Mouse (Mus musculus): ENCODE measurements around the gene Gm28308. TPM values are rescaled to one million over a fixed set of nuclear protein-coding genes. Genes with fewer than 3 reads are reported as not detected.
A peak's percentile ranks its signal among the peaks of the same experiment; 100 is the strongest.

The Gm28308 gene
- polyA plus RNA-seq, 1 experiment from 2014 or later = not detected

DNA sequence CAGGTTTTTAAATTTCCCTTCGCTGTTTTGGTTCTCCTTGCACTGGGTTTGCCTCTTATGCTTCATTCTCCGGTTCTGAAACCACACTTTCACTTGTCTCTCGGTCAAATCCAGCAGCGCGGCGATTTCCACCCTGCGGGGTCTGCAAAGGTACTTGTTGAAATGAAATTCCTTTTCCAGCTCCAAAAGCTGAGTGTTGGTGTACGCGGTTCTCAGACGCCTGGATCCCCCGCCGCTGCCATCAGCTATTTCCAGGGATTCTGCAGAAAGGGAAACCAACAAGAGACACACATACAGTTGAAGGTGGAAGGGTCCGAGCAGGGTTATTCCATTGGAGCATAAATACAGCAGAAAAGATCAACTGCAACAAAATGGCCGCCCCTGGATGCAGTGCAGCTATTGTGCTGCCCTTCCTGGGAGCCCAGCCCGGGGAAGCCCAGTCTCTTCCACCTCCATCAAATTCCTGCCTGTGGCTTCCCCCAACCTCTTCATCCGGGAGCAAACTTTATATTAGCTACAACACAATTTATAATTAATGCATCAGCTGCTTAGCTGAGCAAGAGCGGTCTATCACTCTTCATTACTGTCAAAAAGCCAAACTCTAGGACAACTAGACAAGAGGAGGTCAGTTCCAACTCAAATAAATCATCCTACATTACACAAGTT lies 49.6 kb downstream of the Gm28308 start:
- ATAC-seq (ENCODE audit: low FRiP score) = no peak
- under 1% methylated on average over 17 of the region's 17 CpGs for WGBS

DNA sequence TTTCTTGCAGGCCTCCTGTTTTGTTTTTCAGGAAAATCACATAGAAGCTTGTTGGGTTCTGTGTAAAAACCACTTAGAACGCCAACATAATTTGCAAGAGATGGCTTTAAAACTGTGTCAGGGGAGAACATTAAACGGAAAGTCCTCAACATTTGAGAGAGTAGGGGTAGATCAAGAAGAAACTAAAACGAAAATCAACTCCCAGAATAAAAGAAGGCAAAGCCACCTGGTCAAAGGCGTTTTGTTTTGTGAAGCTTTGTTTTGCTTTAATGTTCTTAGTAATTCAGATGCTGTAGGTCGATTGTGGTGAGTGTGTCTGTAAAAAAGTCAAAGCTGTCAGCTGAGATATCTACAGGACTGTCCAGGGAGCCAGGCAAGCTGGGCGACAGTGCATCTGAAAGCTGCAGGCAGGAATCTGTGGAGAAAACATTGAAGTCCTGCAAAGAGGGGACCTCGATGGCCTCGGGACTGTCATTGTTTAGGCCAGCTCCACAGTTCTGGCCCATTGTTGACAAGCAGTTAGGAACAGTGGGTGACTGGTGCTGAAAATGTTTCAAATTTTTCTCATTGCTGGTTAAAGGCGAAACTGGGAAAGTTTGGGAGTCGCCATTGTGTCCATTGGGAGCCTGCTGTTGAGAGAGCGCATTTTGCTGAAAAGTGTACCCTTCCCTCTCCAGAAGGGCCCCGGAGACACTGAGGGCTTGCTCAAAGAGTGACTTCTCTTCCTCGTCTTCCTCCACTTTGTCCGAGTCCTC lies 50.4 kb downstream of the Gm28308 start:
- Histone ChIP-seq H3K27ac (peak overlapping the region; percentile 100), H3K4me1 (replicated peaks; ENCODE audit: control insufficient read depth, insufficient read depth, low read length) (peaks cover 12% of the 10 kb centered on the region)

More for the DNA sequence above, 49.6 kb downstream of the Gm28308 start:
- no peaks in the 10 kb centered on the region for H3K9me3 ChIP-seq (ENCODE audit: control insufficient read depth, low read length)
- peak overlapping the region; percentile 100 for H3K27ac ChIP-seq
- peaks cover 9% of the 10 kb centered on the region; the same call in 1 of the 2 replicates for H3K4me1 ChIP-seq (replicated peaks; ENCODE audit: control insufficient read depth, insufficient read depth, low read length)
- peak overlapping the region; percentile 81 for H3K4me2 ChIP-seq (replicated peaks)
- H3K36me3 ChIP-seq (replicated peaks; ENCODE audit: control insufficient read depth, insufficient read depth) = 0 out of 2 replicates have a peak, but pooled peaks cover 3% of the 10 kb centered on the region
- peak; percentile 66 for DNase-seq (ENCODE audit: low spot score)
- peaks cover 32% of the 10 kb centered on the region; the same call in 1 of the 2 replicates for H3K27me3 ChIP-seq (ENCODE audit: control insufficient read depth, insufficient read depth, low read length)
- H3K4me3 ChIP-seq (replicated peaks; ENCODE audit: low read length) = peak overlapping the region; percentile 71
- H3K9ac ChIP-seq = peak overlapping the region; percentile 99

DNA sequence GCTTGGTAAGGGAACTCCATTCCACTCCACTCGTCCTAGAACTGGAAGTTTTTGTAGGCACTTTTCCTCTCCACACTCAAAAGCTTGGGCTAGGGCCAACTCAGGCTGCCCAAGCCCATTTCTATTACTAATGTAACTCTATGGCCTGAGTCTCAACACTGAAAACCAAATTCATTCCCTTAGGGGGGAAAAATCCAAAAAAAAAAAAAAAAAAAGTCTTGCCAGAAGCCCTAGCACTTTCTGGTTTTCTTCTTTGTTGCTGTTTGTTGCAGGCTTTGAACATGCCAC lies 51.1 kb downstream of the Gm28308 start:
- H3K27ac ChIP-seq = peak overlapping the region; percentile 100

More for the DNA sequence above, 50.4 kb downstream of the Gm28308 start:
- Histone ChIP-seq H3K4me2 (replicated peaks) (peak overlapping the region; percentile 81), H3K4me3 (replicated peaks; ENCODE audit: low read length) (peak overlapping the region; percentile 71), H3K27me3 (ENCODE audit: control insufficient read depth, insufficient read depth, low read length) (peaks cover 39% of the 10 kb centered on the region; the same call in 1 of the 2 replicates), H3K9me3 (ENCODE audit: control insufficient read depth, low read length) (no peaks in the 10 kb centered on the region), H3K36me3 (replicated peaks; ENCODE audit: control insufficient read depth, insufficient read depth) (0 out of 2 replicates have a peak, but pooled peaks cover 3% of the 10 kb centered on the region), H3K9ac (peak overlapping the region; percentile 99)
- WGBS = under 1% methylated on average over 14 of the region's 14 CpGs
- DNase-seq (ENCODE audit: low spot score) (peak; percentile 64), ATAC-seq (ENCODE audit: low FRiP score) (no peak)

DNA sequence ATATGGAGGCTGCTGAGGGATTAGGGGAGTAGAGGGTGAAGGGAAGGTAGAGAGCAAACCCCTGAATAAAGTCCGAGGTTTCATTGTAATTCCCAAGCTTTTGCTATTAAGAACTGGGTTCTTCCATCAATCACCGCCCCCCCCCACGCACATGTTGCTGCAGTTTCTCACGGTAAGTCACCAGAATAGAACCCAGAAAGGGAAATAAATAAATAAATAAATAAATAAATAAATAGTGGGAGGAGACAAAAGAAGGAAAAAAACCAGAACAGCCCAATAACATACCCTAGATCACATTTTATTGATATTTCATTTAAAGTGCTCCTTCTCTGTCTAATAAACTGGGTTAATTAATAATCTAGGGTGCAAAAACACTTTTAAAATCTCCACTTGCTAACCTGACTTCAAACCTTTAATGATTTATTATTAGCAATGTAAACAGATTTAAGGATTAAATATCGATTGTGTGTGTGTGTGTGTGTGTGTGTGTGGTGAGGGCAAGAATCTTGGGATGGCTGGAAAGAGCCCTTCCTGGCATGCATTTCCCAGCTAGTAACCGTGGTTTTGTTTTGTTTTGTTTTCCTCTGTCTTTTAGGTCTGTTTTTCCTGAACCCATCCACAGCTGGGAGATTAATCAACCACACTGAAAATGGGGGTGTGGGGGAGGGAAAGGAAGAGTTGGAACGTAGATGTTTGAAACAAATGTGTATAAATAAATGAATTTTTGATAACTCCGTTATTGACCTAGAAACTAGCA lies 51.6 kb downstream of the Gm28308 start:
- Histone ChIP-seq H3K4me3 (replicated peaks; ENCODE audit: low read length) (peak overlapping the region; percentile 71), H3K27me3 (ENCODE audit: control insufficient read depth, insufficient read depth, low read length) (peaks cover 47% of the 10 kb centered on the region), H3K4me1 (replicated peaks; ENCODE audit: control insufficient read depth, insufficient read depth, low read length) (peaks cover 14% of the 10 kb centered on the region), H3K9ac (peak overlapping the region; percentile 99), H3K36me3 (replicated peaks; ENCODE audit: control insufficient read depth, insufficient read depth) (0 out of 2 replicates have a peak, but pooled peaks cover 3% of the 10 kb centered on the region), H3K9me3 (ENCODE audit: control insufficient read depth, low read length) (no peaks in the 10 kb centered on the region), H3K4me2 (replicated peaks) (peak overlapping the region; percentile 81), H3K27ac (peak overlapping the region; percentile 100)
- ATAC-seq (ENCODE audit: low FRiP score) (no peak), DNase-seq (ENCODE audit: low spot score) (peak; percentile 60)
- WGBS = 2% methylated on average over 8 of the region's 8 CpGs

More for the DNA sequence above, 51.1 kb downstream of the Gm28308 start:
- Histone ChIP-seq H3K4me1 (replicated peaks; ENCODE audit: control insufficient read depth, insufficient read depth, low read length) (peaks cover 14% of the 10 kb centered on the region), H3K9me3 (ENCODE audit: control insufficient read depth, low read length) (no peaks in the 10 kb centered on the region), H3K27me3 (ENCODE audit: control insufficient read depth, insufficient read depth, low read length) (peaks cover 46% of the 10 kb centered on the region; the same call in 1 of the 2 replicates), H3K36me3 (replicated peaks; ENCODE audit: control insufficient read depth, insufficient read depth) (0 out of 2 replicates have a peak, but pooled peaks cover 3% of the 10 kb centered on the region), H3K9ac (peak overlapping the region; percentile 99), H3K4me2 (replicated peaks) (peak overlapping the region; percentile 81), H3K4me3 (replicated peaks; ENCODE audit: low read length) (peak overlapping the region; percentile 71)
- 9% methylated on average over 1 of the region's 1 CpGs for WGBS
- no peak for ATAC-seq (ENCODE audit: low FRiP score)
- no peak for DNase-seq (ENCODE audit: low spot score)

DNA sequence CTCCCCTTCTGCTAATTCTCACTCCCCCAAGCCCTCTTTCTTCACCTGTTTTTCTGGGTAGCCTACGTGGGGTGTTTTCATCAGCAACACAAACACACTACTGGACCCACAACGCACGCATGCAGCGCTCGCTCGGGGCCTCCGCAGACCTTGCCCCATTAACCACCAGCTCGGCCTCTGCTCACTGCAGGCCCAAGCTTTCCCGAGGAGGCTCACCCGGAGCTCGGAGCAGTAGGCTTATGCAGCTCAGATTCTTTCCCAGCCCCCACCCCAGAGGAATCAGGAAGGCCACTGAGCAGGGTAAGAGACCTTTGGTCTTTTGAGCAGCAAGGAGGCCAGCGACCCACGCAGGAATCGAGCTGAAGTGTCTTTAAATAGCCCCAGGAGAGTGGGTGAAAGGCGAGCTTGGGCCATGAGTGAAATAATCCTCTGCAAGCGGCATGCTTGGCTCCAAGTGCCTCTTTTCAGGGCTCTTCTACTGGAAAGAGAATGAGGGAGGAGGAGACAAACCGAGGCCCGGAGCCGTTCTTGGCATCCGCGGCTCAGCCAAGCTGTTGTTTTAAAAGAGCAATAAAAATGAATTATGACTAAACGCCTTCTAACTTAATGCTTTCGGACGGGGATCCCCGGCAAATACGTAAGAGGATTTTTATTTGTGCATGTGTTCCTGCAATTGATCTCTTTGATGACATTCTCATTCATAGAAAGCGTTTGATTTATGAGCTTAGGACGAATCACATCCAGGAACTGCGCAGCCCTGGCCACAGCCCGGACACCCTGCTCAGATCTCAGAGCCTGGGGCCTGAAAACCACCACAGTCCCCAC lies 52.4 kb downstream of the Gm28308 start:
- 1% methylated on average over 30 of the region's 30 CpGs for WGBS
- DNase-seq (ENCODE audit: low spot score) = peak; percentile 61
- peak overlapping the region; percentile 100 for H3K27ac ChIP-seq

DNA sequence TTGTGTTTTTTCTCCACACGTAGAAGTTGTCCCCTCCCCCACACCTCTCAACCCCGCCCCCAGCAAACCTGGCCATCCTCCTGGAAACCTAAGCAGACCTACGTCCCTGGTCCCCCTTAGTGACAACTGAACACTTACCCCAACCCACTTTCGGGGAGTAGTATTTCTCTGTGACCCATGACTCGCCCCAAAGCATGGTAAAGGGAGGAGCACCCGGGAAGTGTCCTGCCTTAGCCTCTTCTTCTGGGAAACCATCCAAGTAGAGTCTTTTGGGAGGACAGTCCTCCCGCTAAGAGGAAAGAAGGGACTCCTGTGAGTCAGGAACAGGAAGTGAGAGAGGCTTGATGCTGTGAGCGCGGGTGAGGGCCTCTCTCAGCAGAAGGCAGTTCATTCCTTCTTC lies 53.2 kb downstream of the Gm28308 start:
- Histone ChIP-seq H3K9me3 (ENCODE audit: control insufficient read depth, low read length) (no peaks in the 10 kb centered on the region), H3K9ac (peak overlapping the region; percentile 99), H3K27ac (peak overlapping the region; percentile 100), H3K27me3 (ENCODE audit: control insufficient read depth, insufficient read depth, low read length) (peaks cover 58% of the 10 kb centered on the region), H3K4me2 (replicated peaks) (peak overlapping the region; percentile 81), H3K4me3 (replicated peaks; ENCODE audit: low read length) (peak overlapping the region; percentile 71), H3K4me1 (replicated peaks; ENCODE audit: control insufficient read depth, insufficient read depth, low read length) (peaks cover 14% of the 10 kb centered on the region), H3K36me3 (replicated peaks; ENCODE audit: control insufficient read depth, insufficient read depth) (0 out of 2 replicates have a peak, but pooled peaks cover 3% of the 10 kb centered on the region)
- ATAC-seq (ENCODE audit: low FRiP score) (no peak), DNase-seq (ENCODE audit: low spot score) (peak; percentile 51)
- 4% methylated on average over 9 of the region's 9 CpGs for WGBS

More for the DNA sequence above, 52.4 kb downstream of the Gm28308 start:
- Histone ChIP-seq H3K4me3 (replicated peaks; ENCODE audit: low read length) (peak overlapping the region; percentile 71), H3K9me3 (ENCODE audit: control insufficient read depth, low read length) (no peaks in the 10 kb centered on the region), H3K4me1 (replicated peaks; ENCODE audit: control insufficient read depth, insufficient read depth, low read length) (peaks cover 14% of the 10 kb centered on the region), H3K36me3 (replicated peaks; ENCODE audit: control insufficient read depth, insufficient read depth) (0 out of 2 replicates have a peak, but pooled peaks cover 3% of the 10 kb centered on the region), H3K4me2 (replicated peaks) (peak overlapping the region; percentile 81), H3K27me3 (ENCODE audit: control insufficient read depth, insufficient read depth, low read length) (peaks cover 51% of the 10 kb centered on the region), H3K9ac (peak overlapping the region; percentile 99)
- no peak for ATAC-seq (ENCODE audit: low FRiP score)

DNA sequence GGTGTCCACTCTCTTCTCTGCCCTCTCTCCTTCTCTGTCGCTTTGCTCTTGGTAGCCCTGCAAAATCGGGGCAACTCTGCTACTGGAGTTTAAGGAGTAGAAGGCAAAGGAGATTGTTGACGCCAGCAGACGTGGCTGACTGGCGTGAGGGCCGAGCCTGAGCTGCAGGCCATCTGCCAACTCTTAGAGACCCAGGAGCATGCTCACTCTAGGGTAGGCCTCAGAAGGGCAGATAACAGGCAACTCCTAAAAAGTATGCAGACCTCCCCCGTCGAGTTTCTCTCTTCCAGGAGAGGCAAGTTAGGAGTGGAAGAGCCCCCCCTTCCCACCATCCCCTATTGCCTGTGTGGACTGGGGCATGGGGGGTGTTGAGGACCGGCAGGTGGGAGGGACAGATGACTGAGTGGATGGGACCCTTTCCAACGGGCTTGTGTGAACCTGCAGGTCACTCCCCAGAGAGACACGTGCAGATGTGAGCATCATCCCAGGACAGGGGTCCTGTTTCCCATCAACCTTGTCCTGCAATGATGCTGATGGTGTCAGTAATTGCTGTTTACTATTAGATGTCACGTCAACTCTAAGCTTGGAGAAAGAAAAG lies 53.9 kb downstream of the Gm28308 start:
- Histone ChIP-seq H3K4me1 (replicated peaks; ENCODE audit: control insufficient read depth, insufficient read depth, low read length) (peaks cover 14% of the 10 kb centered on the region), H3K9ac (peak overlapping the region; percentile 99), H3K9me3 (ENCODE audit: control insufficient read depth, low read length) (no peaks in the 10 kb centered on the region), H3K27ac (peak overlapping the region; percentile 100), H3K4me3 (replicated peaks; ENCODE audit: low read length) (peak overlapping the region; percentile 71), H3K27me3 (ENCODE audit: control insufficient read depth, insufficient read depth, low read length) (peaks cover 66% of the 10 kb centered on the region), H3K4me2 (replicated peaks) (peak overlapping the region; percentile 81), H3K36me3 (replicated peaks; ENCODE audit: control insufficient read depth, insufficient read depth) (0 out of 2 replicates have a peak, but pooled peaks cover 3% of the 10 kb centered on the region)
- DNase-seq (ENCODE audit: low spot score) (peak; percentile 34), ATAC-seq (ENCODE audit: low FRiP score) (no peak)
- WGBS = 3% methylated on average over 12 of the region's 12 CpGs
